Mouse (Mus musculus) cerebellum, adult 2 months (tissue): ENCODE measurements around the gene Dera.

Source experiments
- CTCF ChIP-seq: fragments of 200-500 bp; IDR thresholded peaks from 2 replicates; pipeline ENCODE4 v1.5.1; 2011; ENCODE audit warnings: low read depth, mild to moderate bottlenecking, control low read depth, low read length, moderate library complexity, borderline replicate concordance; ENCODE audit not compliant: insufficient read depth
- POLR2A ChIP-seq: fragments of 200-500 bp; IDR thresholded peaks from 2 replicates; pipeline ENCODE4 v1.6.1; 2011; ENCODE audit warnings: low read length, control low read depth, borderline replicate concordance; ENCODE audit not compliant: insufficient read depth

DNA sequence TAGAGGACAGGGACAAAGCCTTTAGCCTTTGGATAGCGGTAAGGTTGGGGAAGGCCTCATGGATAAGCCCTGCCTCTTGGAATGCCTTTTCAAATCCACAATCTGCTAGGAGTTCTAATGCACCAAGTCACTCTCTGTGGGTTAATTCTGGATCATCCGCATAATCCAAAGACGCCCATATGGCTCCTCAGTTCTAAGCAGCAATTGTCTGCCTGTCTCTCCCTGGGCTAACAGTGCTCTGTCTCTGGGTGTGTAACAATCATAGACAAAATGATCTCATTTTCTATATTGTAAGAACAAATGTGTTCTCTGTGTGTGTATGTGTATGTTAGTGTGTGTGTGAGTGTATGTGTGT, 41.1 kb upstream of the Dera start:
- TF ChIP-seq POLR2A (no peak), CTCF (no peak)
